Mouse (Mus musculus) small intestine, adult 2 months (tissue): ENCODE results near the gene Olfr288. TPM values are rescaled to one million over a fixed set of nuclear protein-coding genes. Genes with fewer than 3 reads are reported as not detected.

Experiments
- H3K27ac ChIP-seq: fragments of 200-500 bp; 2 replicates; pipeline ENCODE4 v1.5.1; 2012; ENCODE audit warnings: low read depth, low read length, control low read depth, inconsistent platforms; ENCODE audit not compliant: insufficient read depth
- H3K27me3 ChIP-seq: fragments of 200-500 bp; 2 replicates; pipeline ENCODE4 v1.6.1; 2012; ENCODE audit warnings: mild to moderate bottlenecking, moderate library complexity, low read length, inconsistent platforms; ENCODE audit not compliant: control insufficient read depth, insufficient read depth
- H3K36me3 ChIP-seq: fragments of 200-500 bp; 2 replicates; pipeline ENCODE4 v1.6.1; 2012; ENCODE audit warnings: mild to moderate bottlenecking, low read length, control low read depth, inconsistent platforms; ENCODE audit not compliant: control insufficient read depth, insufficient read depth
- H3K4me1 ChIP-seq: fragments of 200-500 bp; 2 replicates; pipeline ENCODE4 v1.6.1; 2012; ENCODE audit warnings: low read length, inconsistent platforms, mixed read lengths; ENCODE audit not compliant: control insufficient read depth, insufficient read depth, insufficient read length
- H3K4me3 ChIP-seq: fragments of 200-500 bp; 2 replicates; pipeline ENCODE4 v1.5.1; 2012; ENCODE audit warnings: low read depth, mild to moderate bottlenecking, control low read depth, inconsistent platforms, low read length, moderate library complexity
- CTCF ChIP-seq: fragments of 200-500 bp; IDR thresholded peaks from 2 replicates; pipeline ENCODE4 v1.5.1; 2012; ENCODE audit warnings: low read depth, mild to moderate bottlenecking, control low read depth, inconsistent platforms, low read length, moderate library complexity, mixed read lengths; ENCODE audit not compliant: insufficient replicate concordance, insufficient read length; ENCODE audit errors: extremely low read depth
- POLR2A ChIP-seq: fragments of 200-500 bp; IDR thresholded peaks from 2 replicates; pipeline ENCODE4 v1.6.1; 2012; ENCODE audit warnings: low read depth, mild to moderate bottlenecking, control low read depth, inconsistent platforms, low read length, moderate library complexity
- WGBS: fragments of 180-500 bp; shearing (Covaris S2); methylation state at CpG from one replicate; pipeline ENCODE4 v1.1.7; 2018; 5-methylcytosine and 5-hydroxymethylcytosine counted together
- polyA plus RNA-seq: library from polyadenylated mRNA; depleted of rRNA; stranded (reverse); fragments of >200 nt; gene quantifications from 2 replicates; pipeline ENCODE4 v1.2.3, GENCODE M21; 2012; rRNA removed

Olfr288 gene
- polyA plus RNA-seq, 1 experiment = not detected

DNA sequence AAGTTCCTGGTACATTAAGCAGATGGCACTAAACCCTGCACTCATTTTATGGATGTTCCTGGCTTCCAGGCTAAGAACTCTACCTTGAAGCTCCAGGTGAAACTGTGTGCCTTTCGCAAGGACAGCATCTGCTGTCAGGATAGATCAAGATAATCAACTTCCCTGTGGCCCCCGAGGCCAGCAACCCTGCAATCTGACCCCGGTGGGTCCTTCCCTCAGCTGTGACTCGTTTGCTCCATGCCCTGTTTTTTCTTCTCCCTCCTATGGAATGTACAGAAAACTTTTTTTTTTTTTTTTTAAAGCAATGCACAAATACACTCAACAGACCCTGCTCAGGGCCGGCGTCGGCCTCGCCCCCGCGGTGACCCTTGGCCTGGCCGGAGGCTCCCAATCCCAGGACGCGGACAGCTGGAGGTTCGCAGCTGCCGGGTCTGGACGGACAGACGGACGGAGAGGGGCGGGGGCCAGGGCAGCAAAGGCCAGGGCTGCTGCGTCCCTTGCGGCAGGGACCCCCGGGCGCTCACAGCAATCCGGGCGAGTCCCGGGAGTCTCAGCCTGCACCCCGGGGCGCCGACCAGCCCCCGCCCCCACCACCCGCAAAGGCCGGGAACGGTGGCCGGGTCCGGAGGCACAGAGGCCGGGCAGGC is 50.4 kb downstream of the Olfr288 start:
- Histone ChIP-seq H3K4me3 (peak overlapping the region; percentile 90), H3K27me3 (no peaks in the 10 kb centered on the region), H3K4me1 (peaks cover 9% of the 10 kb centered on the region), H3K27ac (peak overlapping the region; percentile 5; the same call in 1 of the 2 replicates), H3K36me3 (peaks cover 20% of the 10 kb centered on the region)
- no peak for TF ChIP-seq CTCF
- WGBS = under 1% methylated on average over 35 of the region's 36 CpGs

DNA sequence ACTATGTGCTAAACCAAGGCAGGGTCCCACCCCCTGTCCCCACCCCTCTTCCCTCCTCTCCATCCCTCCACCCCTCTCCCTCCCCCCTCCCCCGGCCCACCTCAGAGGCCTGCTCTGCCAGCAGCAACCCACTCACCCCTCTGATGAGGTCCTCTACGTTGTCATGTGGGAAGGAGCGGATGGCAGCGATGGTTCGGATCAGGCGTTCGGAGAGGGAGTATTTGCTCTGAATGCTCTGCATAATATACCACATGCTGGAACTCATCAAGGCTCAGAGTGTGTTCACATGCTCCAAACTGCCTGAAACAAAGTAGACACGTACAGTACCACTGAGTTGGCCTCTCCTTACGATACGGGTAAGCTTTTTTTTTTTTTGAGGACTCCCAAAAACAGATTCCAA is 52.8 kb downstream of the Olfr288 start:
- Histone ChIP-seq H3K27me3 (no peaks in the 10 kb centered on the region), H3K27ac (no peak overlapping the region), H3K4me1 (peaks cover 13% of the 10 kb centered on the region), H3K36me3 (peaks cover 25% of the 10 kb centered on the region), H3K4me3 (no peak overlapping the region)
- 89% methylated on average over 10 of the region's 10 CpGs for WGBS
- TF ChIP-seq POLR2A = no peak

DNA sequence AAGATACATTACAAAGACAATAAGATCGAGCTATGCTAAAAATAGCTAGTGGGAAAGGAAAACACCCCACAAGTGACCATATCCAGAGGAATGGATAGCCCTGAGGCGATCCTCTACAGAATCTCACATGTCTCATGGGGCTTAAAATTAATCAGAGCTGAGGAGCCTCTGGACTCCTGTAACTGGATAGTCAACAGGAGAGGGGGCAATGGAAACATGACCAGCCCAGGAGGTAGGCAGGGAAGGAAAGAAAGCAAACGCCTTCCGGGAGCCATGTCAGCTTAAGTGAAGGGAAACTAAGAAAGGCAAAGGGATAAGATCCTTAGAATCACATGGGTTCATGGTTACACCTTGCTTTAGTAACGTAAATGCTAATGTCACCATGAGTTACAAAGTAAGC is 54.5 kb downstream of the Olfr288 start:
- Histone ChIP-seq H3K27me3 (no peaks in the 10 kb centered on the region), H3K36me3 (peaks cover 39% of the 10 kb centered on the region), H3K27ac (no peak overlapping the region), H3K4me3 (no peak overlapping the region), H3K4me1 (peaks cover 10% of the 10 kb centered on the region)
- 93% methylated on average over 5 of the region's 5 CpGs for WGBS
- no peak for TF ChIP-seq CTCF
- TF ChIP-seq POLR2A = no peak

DNA sequence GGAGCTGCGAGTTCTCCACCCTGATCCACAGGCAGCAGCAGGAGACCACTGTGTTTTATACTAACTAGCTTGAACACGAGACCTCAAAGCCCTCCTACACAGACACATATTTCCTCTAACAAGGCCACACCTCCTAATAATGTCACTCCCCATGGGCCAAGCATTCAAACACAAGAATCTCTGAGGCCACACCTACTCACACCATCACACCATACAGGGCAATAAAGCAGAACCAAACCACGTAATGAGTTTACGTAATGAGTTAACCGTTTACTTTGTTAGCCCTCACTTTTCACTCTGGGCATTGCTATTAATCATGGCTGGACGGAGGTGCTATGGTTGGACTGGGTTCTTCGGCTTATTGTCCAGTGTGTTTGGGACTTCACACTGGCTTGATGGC is 55.6 kb downstream of the Olfr288 start:
- Histone ChIP-seq H3K4me1 (peaks cover 9% of the 10 kb centered on the region), H3K4me3 (no peak overlapping the region), H3K27me3 (no peaks in the 10 kb centered on the region), H3K27ac (peak overlapping the region; percentile 47), H3K36me3 (peaks cover 48% of the 10 kb centered on the region)
- 40% methylated on average over 7 of the region's 7 CpGs for WGBS
- TF ChIP-seq CTCF (no peak), POLR2A (no peak)

DNA sequence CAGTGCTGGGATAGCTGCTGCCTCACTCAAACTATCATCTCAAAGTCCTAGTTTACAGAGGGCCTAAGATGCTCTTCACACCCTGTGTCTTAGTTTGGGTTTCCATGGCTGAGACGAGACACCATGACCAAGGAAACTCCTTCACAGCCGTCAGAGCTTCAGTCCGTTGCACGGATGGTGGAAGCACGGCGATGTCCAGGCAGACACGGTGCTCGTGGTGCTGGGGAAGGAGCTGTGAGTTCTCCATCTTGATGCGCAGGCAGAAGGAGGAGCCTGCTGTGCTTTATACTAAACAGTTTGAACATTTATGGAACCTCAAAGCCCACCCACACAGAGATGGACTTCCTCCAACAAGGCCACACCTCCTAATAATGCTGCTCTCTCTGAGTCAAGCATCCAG is 58.5 kb downstream of the Olfr288 start:
- H3K27me3 ChIP-seq = no peaks in the 10 kb centered on the region
- H3K36me3 ChIP-seq = peaks cover 56% of the 10 kb centered on the region
- TF ChIP-seq POLR2A (no peak), CTCF (no peak)
- peaks cover 9% of the 10 kb centered on the region for H3K4me1 ChIP-seq
- no peak overlapping the region for H3K4me3 ChIP-seq
- WGBS = 91% methylated on average over 9 of the region's 9 CpGs
- no peak overlapping the region for H3K27ac ChIP-seq

Other genes with a start within 250 kb of the Olfr288 start
- 7.1 and 8.6 TPM in 2 replicates for gene Tmem106c, start 231.3 kb downstream of the Olfr288 start, polyA plus RNA-seq
- gene Col2a1, start 190.8 kb downstream of the Olfr288 start, polyA plus RNA-seq = 0.03 TPM in 1 of 2 replicates, not detected in the other
- 4.3 and 4.8 TPM in 2 replicates for gene Pfkm, start 103.0 kb downstream of the Olfr288 start, polyA plus RNA-seq
- gene Senp1, start 101.8 kb downstream of the Olfr288 start, polyA plus RNA-seq = 3.2 and 5.5 TPM in 2 replicates
- gene Asb8, start 29.9 kb downstream of the Olfr288 start, polyA plus RNA-seq = 15.8 and 27.3 TPM in 2 replicates
- gene Ccdc184, start 28.4 kb downstream of the Olfr288 start, polyA plus RNA-seq = 0.22 and 0.43 TPM in 2 replicates
- not detected in 2 replicates for gene Gm44579, start 25.4 kb upstream of the Olfr288 start, polyA plus RNA-seq
- gene Olfr287, start 25.5 kb upstream of the Olfr288 start, polyA plus RNA-seq = 0.11 and 0.67 TPM in 2 replicates
- gene Olfr286, start 38.9 kb upstream of the Olfr288 start, polyA plus RNA-seq = 0.24 TPM in 1 of 2 replicates, not detected in the other
- gene H1fnt, start 61.8 kb upstream of the Olfr288 start, polyA plus RNA-seq = not detected in 2 replicates
- 0.28 and 0.34 TPM in 2 replicates for gene Zfp641, start 100.6 kb upstream of the Olfr288 start, polyA plus RNA-seq
- not detected in 2 replicates for gene Olfr285, start 121.8 kb upstream of the Olfr288 start, polyA plus RNA-seq
- not detected in 2 replicates for gene Olfr284, start 145.4 kb upstream of the Olfr288 start, polyA plus RNA-seq
- gene Olfr283, start 185.4 kb upstream of the Olfr288 start, polyA plus RNA-seq = not detected in 2 replicates
- gene Olfr282, start 235.7 kb upstream of the Olfr288 start, polyA plus RNA-seq = not detected in 2 replicates